Mouse (Mus musculus) lung, postnatal 14 days (tissue): ENCODE data around the gene Noto.
A peak's percentile ranks its signal among the peaks of the same experiment; 100 is the strongest.
"Not testable (repeated sequence)": the region's sequence is repeated elsewhere in the genome, so short reads cannot be mapped to it uniquely, and the experiment has no call there.

Experiments
- DNase-seq: peaks from one replicate; pipeline ENCODE4 v3.0.0; 2021

Noto gene

DNA sequence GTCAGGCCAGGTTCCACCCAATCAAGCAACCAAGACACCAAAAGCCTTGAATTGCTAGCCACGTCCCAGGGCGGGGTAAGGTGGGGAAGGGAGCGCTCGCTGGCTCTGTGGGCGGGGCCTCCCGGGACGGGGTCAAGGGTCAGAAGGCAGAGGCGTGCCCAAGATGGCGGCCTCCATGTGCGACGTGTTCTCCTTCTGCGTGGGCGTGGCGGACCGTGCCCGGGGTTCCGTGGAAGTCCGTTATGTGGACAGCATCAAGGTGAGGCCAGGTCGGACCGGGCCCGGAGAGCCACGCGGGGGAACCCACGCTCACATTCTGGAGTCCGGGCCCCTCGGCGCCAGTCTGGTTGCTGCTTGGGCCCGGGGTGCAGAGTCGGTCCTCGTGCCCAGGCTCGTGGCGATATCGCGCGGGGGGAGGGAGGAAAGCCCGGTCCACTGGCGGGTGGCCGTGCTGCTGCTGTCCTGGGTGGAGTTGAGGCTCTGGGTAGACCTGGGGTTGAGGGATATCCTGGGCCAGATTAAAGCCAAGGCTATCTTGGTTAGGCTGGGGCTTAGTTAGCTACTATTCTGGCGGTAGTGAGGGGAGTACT lies 8.3 kb downstream of the Noto start, which contains the start of gene Smyd5:
TSS of gene Smyd5 (plus strand) at position 148 of the 590 bp plus-strand sequence.
- DNase-seq, result peak; percentile 86

DNA sequence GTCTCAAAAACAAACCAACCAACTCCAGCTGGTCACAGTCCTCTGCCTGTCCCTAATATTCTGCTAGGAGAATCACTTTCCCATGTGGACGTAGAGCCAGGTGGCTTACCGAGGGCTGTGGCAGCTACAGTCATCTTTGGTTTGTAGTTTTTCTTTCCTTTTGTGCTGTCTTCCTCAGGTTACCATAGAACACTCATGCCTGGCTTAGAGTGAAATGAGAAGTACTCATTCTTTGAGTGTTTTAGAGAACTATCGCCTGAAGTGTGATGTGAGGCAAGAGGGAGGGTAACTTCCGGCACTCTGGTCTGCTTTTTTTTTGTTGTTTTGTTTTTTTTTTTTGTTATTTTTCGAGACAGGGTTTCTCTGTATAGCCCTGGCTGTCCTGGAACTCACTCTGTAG lies 10.2 kb downstream of the Noto start:
- no peak for DNase-seq

DNA sequence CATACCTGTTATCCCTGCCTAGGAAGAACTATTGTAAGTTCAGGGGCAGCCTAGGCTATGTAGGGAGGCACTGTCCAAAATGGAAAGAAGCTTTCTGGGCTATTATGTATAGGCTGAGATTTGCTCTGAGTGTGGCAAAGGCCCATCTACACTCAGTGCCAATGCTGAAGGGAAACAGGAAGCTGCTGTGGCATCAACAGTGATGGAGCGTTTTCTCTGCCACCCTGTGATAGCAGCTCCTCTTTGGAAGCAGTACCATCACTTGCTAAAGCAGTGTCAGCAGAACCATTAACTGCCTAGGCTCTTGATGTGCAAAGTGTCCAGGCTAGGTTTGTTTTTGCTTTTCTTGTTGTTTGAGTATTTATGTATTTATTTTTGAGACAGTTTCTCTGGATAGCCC lies 12.5 kb downstream of the Noto start:
- no peak for DNase-seq

DNA sequence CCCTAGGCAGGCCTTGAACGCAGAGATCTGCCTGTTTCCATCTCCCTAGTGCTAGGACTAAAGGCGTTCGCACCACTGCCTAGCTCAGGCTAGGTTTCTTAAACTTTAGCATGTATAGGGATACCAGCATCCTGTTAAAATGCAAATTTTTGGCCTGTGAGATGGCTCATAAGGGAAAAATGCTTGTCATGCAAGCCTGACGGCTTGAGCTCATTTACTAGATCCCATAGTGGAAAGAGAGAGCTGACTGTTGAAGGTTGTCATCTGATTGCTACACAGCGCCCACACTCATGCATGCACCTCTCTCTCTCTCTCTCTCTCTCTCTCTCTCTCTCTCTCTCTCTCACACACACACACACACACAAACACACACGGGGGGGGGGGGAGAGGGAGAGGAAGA lies 12.9 kb downstream of the Noto start:
- DNase-seq, result no peak

DNA sequence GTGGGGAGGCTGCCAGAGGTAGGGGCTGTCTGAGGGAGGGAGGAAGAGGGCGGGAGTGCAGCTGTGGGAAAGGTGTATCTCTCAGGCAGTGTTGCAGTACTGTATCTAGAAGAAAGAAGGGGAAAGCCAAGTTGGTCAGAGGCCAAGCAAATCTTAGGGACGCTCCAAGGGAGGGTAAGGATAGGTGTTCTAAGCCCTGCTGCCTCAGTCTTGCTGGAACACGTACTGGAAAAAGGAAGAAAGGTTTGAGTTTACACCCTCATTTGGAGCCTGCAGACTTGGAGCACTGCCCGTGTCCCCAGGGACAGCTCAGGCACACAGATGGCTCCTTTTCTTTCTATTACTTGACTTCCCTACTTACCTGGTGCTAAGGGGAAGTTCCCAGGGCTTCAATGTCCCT lies 17.5 kb downstream of the Noto start:
- no peak for DNase-seq

DNA sequence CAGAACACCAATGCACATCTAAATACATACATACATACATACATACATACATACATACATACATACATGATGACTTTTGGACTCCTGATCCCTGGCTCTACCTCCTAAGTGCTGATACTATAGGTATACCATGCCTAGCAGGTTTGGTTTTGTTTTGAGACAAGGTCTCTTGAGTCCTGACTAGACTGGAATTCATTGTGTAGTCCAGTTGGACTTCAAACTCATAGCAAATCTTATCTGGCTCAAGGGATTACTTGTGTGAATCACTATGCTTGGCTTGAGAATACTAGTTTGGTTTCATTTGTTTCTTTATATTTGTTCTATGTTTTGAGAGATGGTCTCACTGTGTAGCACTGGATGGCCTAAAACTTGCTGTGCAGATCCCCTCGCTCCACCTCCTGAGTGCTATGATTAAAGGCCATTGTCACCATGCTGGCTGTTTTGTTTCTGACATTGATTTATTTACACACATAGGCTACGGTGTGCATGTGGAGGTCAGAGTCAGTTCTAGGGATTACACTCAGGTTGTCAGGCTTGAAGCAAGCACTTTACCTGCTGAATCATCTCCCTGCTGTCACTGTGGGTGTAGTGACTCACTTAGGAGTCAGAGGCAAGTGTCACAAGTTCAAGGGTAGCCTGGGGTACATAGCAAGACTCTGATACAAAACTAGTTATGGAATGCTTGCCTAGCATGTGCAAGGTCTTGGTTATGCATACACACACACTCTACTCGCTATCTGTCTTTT lies 20.0 kb downstream of the Noto start:
- no peak for DNase-seq

DNA sequence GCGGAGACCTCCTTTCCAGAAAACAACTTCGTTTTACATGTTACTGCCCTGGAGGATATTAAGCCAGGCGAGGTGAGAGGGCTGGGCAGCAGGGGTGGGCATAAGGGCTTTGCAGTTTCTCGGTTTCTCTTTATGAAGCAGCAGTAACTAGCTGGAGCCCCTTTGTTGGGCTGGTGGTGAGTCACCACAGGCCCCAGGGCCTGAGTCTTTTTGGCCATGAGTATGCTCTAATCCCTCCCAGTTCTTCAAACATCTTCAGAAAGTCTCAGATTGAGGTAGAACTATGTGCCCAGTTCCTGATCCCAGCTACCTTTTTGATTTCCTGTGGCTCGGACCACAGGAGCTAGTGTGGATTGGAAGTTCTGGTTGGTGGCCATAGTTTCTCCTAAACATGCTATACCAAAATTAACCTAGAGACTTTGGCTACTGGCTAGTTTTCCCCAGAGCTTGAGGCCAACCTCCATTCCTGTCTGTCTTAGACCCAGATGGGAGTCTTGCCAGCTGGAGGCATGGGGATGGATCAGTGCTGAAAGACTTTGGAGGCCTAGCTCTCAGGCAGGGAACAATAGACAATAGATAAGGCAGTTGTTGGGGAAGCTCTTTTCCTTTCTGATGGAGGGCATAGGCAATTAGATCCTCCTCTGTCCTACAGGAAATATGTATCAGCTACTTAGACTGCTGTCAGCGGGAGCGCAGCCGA lies 20.7 kb downstream of the Noto start:
- DNase-seq, result no peak

DNA sequence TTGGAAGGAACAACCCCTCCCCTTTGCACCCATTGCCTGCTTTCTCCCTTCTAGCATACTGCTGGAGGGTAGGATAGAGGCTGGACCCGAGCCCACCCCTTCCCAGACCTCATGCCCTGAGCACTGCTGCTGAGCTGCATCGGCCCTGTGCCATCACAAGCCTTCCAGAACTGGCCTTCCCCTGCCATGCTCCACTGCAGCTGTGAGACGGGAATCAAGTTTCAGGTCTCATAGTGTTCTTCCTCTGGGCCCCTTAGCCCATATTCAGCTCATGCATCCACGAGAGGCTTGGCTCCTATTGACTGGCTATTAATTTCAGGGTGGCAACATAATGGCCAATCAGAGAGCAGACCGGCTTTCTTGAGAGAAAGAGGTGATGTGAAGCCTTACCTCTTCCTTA lies 21.6 kb downstream of the Noto start:
- no peak for DNase-seq

DNA sequence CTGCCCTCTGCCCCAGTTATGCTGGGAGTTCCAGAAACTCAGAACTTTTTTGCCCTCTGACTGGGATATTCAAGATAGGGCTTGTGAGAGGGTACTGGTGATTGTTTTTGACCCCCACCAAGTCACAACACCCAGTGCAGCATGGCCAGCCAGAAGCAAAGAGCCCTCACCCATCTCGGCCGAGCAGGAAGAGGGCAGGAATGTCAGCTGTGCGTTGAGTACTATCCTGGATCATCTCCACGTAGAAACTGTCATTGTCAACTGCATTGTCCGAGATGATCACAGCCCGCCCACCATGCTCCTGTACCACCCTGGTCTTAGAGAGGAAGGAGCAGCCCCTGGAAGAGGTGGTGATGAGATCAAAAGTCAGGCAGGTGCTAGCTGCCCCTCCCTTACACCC lies 23.7 kb downstream of the Noto start:
- DNase-seq, result no peak

DNA sequence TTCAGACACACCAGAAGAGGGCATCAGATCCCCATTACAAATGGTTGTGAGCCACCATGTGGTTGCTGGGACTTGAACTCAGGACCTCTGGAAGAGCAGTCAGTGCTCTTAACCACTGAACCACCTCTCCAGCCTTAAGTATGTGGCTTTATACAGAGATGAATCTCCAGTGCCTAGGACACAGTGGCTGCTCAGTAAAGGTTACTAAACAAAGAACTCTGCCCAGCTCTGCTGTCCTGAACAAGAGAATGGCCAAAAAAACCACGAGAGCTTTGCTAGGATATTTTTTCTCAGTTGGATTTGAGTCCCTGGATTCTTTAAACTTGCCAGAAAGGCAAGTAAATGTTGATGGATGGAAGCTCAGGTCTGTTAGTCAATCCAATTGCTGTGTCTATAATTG lies 26.5 kb downstream of the Noto start:
- not testable (repeated sequence) for DNase-seq

DNA sequence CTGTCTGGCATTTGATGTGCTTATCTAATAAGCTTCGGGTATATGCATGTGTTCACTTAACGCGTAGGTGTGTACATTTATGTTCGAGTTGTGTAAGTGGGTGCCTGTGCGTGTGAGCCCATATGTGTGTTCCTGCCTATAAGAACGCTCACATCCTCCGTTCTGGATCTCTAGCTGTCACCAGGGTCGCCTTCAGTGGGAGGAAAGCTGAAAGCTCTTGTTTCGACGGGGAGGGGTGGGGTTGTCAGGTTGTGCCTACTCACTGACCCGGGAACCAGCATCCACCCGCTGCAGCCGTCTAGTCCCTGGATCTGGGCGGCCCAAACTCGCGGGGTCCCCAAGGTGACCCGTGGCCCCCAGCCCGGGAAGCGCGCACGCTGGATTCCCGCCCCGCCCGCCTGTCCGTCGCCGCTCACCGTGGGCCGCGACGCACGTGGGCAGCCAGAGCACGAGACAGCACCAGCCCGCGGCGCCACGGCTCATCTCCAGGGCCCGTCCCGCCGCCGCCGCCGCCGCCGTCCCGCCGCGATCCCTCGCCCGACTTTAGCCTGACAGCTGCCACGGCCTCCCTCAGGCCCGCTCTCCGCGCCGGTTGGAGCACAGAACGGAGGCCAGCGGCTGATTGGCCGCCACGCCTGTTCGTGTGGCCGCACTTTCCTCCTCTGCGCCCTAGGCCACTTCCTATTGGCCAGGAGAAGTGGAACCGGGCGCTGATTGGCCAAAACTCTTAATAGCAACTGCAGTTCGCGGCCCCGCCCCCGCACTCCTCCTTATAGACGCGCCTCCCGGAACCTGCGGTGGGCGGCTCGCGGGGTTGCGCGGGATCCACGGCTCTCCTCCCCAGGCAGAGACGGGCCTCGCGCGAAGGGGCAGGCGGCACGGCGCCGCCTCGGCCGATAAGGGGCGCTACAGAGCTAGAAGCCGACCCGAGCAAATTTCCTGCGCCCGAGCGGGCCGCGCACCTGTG lies 27.3 kb downstream of the Noto start, which contains the start of gene Cct7:
TSS of gene Cct7 (plus strand) at position 818 of the 967 bp plus-strand sequence.
- peak; percentile 99 for DNase-seq

DNA sequence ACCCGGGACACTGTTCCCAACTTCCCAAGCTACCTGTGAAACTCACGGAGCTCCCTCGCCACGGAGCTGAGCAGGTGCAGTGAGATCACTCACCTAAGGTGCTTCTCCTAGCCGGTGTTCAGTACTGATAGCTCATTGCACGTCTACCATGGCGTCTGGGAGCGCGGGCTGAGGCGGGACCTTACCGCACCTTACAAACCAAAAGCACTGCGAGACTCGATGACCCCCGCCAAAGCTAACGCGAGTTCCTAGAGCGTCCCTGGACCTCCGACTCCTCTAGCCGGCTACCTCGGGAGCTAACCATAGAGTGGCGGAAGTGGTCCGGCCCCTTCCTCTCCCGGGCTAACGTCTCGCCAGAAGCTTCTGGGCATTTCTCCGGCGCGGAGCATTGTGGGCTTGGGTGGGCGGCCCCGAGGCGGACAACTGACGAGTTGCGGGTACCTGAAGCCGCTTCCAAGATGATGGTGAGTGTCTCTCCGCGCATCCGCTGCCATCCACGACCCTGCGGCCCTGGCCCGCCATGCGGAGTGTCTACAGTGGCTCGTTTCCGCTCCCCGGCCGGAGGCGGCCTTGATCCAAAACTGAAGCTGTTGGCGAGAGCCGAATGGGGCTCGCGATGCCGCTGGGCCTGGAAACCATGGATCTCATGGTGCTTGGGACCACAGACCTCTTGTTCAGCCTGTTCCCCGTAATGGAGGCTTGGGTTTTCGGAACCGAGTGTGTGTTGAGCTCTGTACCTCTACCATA lies 28.2 kb downstream of the Noto start, which contains the start of gene Pradc1:
TSS of gene Pradc1 (minus strand) at position 307 of the 747 bp plus-strand sequence.
- DNase-seq, result peak; percentile 97

DNA sequence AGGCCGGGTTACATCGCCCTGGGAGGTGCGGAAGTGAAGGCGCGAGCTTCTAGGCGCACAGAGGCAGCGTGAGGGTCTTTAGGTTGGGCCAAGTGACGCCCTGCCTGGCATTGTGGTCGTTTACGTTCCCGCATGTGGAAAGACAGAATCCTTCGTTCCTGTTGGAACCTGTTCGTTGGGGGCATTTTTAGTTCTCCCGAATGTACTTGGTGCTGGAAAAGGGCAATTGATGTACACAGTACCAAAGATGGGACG lies 28.7 kb downstream of the Noto start:
- DNase-seq, result no peak

DNA sequence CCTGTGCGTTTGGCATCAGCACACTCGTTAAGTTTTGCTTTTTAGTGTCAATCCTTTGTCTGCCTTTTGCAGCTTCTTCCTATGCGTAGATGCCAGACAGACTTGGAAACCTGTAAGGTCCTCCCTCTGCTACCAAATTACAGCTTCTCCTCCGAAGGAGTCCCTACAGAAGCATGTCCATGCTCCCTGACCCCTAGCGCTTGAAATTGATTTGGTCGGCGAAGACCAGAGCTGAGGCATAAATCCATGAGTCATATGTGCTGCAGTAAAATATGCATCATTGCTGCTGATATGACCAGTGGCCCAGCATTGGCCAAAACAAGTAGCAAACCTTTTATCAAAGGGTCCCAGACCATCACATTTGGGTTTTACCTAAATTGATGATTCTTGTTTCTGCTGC lies 29.1 kb downstream of the Noto start:
- DNase-seq, result no peak

DNA sequence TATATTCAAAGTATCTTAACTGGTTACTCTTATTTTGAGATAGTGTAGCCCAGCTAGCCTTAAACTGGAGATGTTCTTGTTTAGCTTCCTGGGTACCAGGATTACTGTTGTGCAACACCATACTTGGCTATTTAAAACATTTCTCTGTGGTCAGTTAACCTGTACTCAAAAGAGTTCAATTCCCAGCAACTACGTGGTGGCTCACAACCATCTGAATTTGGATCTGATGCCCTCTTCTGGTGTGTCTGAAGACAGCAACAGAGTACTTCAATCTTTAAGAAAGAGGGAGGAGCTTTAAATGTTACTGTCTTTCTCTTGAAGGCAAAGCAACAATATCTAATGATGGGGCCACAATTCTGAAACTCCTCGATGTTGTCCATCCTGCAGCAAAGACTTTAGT lies 35.9 kb downstream of the Noto start:
- no peak for DNase-seq

DNA sequence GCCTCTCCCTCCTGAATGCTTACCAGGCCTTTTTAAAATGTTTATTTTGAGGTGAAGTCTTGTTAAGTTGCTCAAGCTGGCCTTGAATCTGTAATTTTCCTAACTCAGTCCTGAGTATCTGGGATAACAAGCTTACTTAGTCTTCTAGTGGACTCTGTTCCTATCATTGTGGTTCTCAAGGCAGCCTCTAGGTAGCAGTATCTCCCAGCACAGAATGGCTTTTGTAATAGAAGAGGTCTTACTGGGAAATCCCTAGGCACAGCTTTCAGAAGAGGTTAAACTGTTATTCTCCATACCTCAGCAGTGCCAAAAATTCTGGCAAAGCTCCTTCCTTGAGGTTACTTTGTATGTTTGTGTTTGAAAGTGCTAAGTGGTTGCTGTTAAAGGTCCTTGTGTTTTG lies 41.7 kb downstream of the Noto start:
- no peak for DNase-seq

DNA sequence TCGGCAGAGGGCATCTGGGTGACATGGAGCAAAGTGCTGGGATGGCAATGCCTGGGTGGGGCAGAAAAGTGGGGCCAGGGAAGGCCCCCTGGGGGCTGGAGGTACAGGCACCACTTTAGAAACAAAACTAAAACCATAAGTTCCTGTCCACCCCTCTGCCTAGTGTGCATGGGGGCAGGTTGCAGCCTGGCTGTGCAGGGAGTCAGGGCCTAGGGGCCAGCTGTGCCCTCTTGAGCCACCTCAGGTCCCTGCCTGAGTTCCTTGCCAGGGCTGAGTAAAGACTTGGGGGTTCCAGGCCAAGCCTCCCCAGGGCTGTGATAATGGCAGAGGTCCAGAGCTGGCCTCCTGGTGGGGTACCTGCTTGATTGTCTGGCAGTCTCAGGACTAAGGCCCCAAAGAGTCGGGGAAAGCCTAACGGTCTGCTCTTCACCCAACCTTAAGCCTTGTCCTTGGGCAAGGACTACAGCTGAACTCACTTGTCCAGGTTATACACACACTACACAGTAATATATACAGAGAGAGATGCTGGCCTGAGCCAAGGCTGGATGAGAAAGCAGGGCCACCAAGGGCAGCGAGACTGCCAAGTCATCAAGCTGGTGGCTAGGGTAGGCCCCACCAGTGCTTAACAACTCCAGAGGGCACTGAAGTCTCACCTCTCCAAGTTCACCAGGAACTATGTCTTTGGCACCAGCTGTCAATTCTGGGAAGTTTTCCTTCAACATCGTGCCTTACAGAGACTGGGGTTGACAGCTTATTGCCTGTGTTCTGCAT lies 46.2 kb downstream of the Noto start:
- DNase-seq, result no peak

DNA sequence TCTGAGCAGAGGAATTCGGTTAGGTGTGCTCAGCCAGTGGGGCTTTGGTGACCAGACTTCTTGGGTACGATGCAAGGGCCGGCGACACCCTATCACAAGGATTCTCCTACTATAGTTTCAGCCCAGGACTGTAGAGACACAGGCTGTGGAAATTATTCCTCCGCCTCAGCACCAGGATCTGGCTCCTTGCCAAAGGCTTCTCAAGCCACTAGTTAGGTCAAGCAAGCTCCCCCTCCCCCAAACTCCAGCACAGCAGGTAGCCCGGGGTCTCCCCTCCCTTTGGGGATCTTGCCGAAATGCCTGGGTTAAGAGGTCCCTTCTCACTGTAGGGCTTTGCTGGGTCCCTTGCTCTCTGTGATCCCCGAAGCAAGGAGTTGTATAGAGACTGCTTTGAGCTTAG lies 48.3 kb downstream of the Noto start:
- no peak for DNase-seq

DNA sequence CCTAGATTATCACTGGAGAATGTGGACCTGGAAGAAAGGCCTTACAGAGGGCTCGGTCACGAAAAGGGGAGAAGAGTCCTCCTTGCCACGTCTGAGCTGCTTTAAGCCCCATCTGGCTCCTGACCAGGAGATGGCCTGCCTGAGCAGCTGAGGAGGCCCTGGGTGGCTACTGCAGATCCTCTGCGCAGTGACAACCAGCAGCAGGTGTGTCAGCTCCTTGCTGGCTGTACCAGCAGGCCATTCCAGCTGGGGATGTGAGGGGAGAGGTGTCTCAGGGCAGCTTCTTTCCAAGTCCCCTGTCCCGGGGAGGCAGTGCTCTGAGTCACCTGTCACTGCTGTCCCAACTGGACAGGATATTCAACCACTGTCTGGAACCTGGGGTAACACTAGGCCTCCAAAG lies 48.9 kb downstream of the Noto start:
- DNase-seq, result no peak

DNA sequence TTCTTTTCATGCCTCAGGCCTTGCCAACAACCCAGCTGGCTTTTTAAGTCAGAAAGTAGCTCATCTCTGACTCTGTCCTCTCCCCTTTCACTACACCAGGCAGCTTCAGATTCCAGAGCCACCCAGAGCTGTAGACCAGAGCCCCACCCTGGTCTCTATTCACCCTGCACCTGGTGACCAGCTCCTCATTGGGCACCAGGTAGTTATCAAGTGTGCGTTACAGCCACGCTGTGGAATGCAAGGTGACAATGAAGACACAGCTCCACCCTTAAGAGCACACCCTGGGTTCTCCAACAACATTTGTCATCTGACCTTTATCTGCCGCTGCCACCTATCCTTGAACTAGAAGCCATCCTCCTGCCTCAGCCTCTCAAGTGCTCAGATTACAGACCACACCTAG lies 51.9 kb downstream of the Noto start:
- DNase-seq, result no peak

DNA sequence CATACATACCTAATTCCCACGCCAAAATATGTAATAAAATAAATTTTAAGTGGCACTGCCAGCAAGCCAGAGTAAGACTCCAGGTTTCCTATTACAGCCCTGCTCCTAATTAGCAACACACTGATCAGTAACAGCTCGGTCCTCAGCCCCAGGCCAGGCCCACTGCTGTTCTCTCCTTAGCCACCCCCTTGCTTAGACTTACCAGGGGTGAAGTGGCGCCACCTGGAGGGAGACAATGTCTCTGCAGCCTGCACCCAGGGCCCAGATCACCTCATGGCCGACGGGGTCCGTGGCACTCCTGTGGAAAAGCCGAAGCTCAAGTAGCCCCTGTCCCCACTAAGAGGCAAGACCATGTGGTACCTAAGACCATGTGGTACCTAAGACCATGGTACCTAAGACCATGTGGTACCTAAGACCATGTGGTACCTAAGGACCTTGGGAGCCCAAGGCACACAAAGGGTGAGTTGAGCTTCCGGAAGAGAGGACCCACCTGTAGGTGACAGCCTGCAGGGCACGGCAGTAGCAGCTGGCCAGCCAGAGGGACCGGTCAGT lies 53.8 kb downstream of the Noto start:
- peak; percentile 32 for DNase-seq
